Mouse (Mus musculus) embryonic fibroblast, embryonic 13.5 days (primary cell): ENCODE results near the gene Rora.

ENCODE experiments used
- CTCF ChIP-seq: IDR thresholded peaks from 2 replicates; pipeline ENCODE4 v1.5.1; 2011; ENCODE audit warnings: mild to moderate bottlenecking, control low read depth, low read length, moderate library complexity, borderline replicate concordance; ENCODE audit not compliant: insufficient read depth
- POLR2A ChIP-seq: IDR thresholded peaks from 2 replicates; pipeline ENCODE4 v1.6.1; 2011; ENCODE audit warnings: low read depth, mild to moderate bottlenecking, control low read depth, low read length, moderate library complexity

GRCm38 (mm10) chr9:69327077-69327476 is 673.5 kb downstream of the Rora start:
- no peak for TF ChIP-seq CTCF
- TF ChIP-seq POLR2A, result no peak
